Mouse (Mus musculus) lung, adult 2 months (tissue): ENCODE data around the gene Acvrl1. TPM values are rescaled to one million over a fixed set of nuclear protein-coding genes. Genes with fewer than 3 reads are reported as not detected.
"Not testable (repeated sequence)": the region's sequence is repeated elsewhere in the genome, so short reads cannot be mapped to it uniquely, and the experiment has no call there.

Source experiments
- DNase-seq: peaks from one replicate; pipeline ENCODE4 v3.0.0; 2022
- H3K4me1 ChIP-seq: fragments of 200-500 bp; 2 replicates; pipeline ENCODE4 v1.6.1; 2011; ENCODE audit warnings: low read length; ENCODE audit not compliant: control insufficient read depth, insufficient read depth
- H3K4me3 ChIP-seq: fragments of 200-500 bp; replicated peaks from 2 replicates; pipeline ENCODE3; 2011; ENCODE audit warnings: low read depth, mild to moderate bottlenecking, control low read depth, low read length; ENCODE audit errors: extremely low read depth
- CTCF ChIP-seq: fragments of 200-500 bp; IDR thresholded peaks from 2 replicates; pipeline ENCODE4 v1.5.1; 2011; ENCODE audit warnings: mild to moderate bottlenecking, low read length, control low read depth; ENCODE audit not compliant: insufficient read depth
- POLR2A ChIP-seq: fragments of 200-500 bp; IDR thresholded peaks from 2 replicates; pipeline ENCODE4 v1.6.1; 2011; ENCODE audit warnings: low read depth, mild to moderate bottlenecking, control low read depth, low read length, borderline replicate concordance; ENCODE audit errors: extremely low read depth
- WGBS: fragments of 180-500 bp; shearing (Covaris S2); methylation state at CpG from one replicate; pipeline ENCODE4 v1.1.7; 2018; 5-methylcytosine and 5-hydroxymethylcytosine counted together
- polyA plus RNA-seq: library from polyadenylated mRNA; depleted of rRNA; stranded (reverse); fragments of >200 nt; gene quantifications from 2 replicates; pipeline ENCODE4 v1.2.3, GENCODE M21; 2012

The Acvrl1 gene
- polyA plus RNA-seq, 1 experiment = 695 TPM

- TF ChIP-seq CTCF = no peak
- DNase-seq = no peak
- Histone ChIP-seq H3K4me1 (no peaks in the 10 kb centered on the region), H3K4me3 (no peak overlapping the region)
- WGBS = 77% methylated on average over 10 of the region's 10 CpGs
These were observed 22.3 kb upstream of the Acvrl1 start for GRCm38 (mm10) chr15:101106011-101106410.

GRCm38 (mm10) chr15:101107906-101108671 lies 20.2 kb upstream of the Acvrl1 start:
- Histone ChIP-seq H3K4me1 (peaks cover 5% of the 10 kb centered on the region), H3K4me3 (no peak overlapping the region)
- 91% methylated on average over 5 of the region's 5 CpGs for WGBS
- DNase-seq = no peak
- TF ChIP-seq CTCF (no peak), POLR2A (no peak)

- Histone ChIP-seq H3K4me3 (peak overlapping the region; percentile 10), H3K4me1 (peaks cover 5% of the 10 kb centered on the region)
- TF ChIP-seq POLR2A (peak; percentile 60; the same call in 1 of the 2 replicates), CTCF (no peak)
- DNase-seq = peak; percentile 50
- 8% methylated on average over 8 of the region's 8 CpGs for WGBS
These were observed 15.1 kb upstream of the Acvrl1 start for GRCm38 (mm10) chr15:101113176-101113575.

- not testable (repeated sequence) for H3K4me1 ChIP-seq, DNase-seq, H3K4me3 ChIP-seq
- 86% methylated on average over 2 of the region's 2 CpGs for WGBS
These were observed 14.5 kb upstream of the Acvrl1 start for GRCm38 (mm10) chr15:101113778-101114177.

- no peak within 1 kb of the TSS for H3K4me3 ChIP-seq
- peaks cover 9% of the 10 kb centered on the region for H3K4me1 ChIP-seq
- WGBS = 72% methylated on average over 5 of the region's 5 CpGs
- no peak for DNase-seq
- TF ChIP-seq CTCF (no peak), POLR2A (no peak)
These were observed 12.7 kb upstream of the Acvrl1 start, which contains the start of gene Ankrd33 for GRCm38 (mm10) chr15:101115511-101116110. Gene Ankrd33, plus strand, starts transcription at chr15:101115755.

- TF ChIP-seq POLR2A (no peak), CTCF (peak; percentile 15; the same call in 1 of the 2 replicates)
- 43% methylated on average over 14 of the region's 14 CpGs for WGBS
- Histone ChIP-seq H3K4me3 (no peak overlapping the region), H3K4me1 (peaks cover 11% of the 10 kb centered on the region)
- peak; percentile 33 for DNase-seq
These were observed 9.8 kb upstream of the Acvrl1 start for GRCm38 (mm10) chr15:101118399-101119125.

GRCm38 (mm10) chr15:101121411-101122289 lies 6.7 kb upstream of the Acvrl1 start:
- no peak overlapping the region for H3K4me3 ChIP-seq
- TF ChIP-seq CTCF (no peak), POLR2A (no peak)

GRCm38 (mm10) chr15:101122290-101122589 lies 6.1 kb upstream of the Acvrl1 start:
- no peak overlapping the region for H3K4me3 ChIP-seq
- peaks cover 13% of the 10 kb centered on the region for H3K4me1 ChIP-seq
- TF ChIP-seq CTCF (no peak), POLR2A (no peak)
- DNase-seq = no peak
- 31% methylated on average over 2 of the region's 2 CpGs for WGBS

More at GRCm38 (mm10) chr15:101121411-101122289, 6.7 kb upstream of the Acvrl1 start:
- H3K4me1 ChIP-seq = peaks cover 11% of the 10 kb centered on the region
- no peak for DNase-seq
- 84% methylated on average over 9 of the region's 9 CpGs for WGBS

GRCm38 (mm10) chr15:101123202-101123601 lies 5.1 kb upstream of the Acvrl1 start:
- TF ChIP-seq POLR2A = 0 out of 2 replicates have a peak, but pooled peaks have one; percentile 15
- TF ChIP-seq CTCF = no peak
- peaks cover 13% of the 10 kb centered on the region for H3K4me1 ChIP-seq
- H3K4me3 ChIP-seq = no peak overlapping the region
- peak; percentile 39 for DNase-seq
- 37% methylated on average over 4 of the region's 4 CpGs for WGBS
